Mouse (Mus musculus) ovary, adult 2 months (tissue): Measurements from ENCODE around the gene Sipa1. TPM values are rescaled to one million over a fixed set of nuclear protein-coding genes. Genes with fewer than 3 reads are reported as not detected.

Experiments used
- polyA plus RNA-seq: library from polyadenylated mRNA; depleted of rRNA; stranded (reverse); fragments of >200 nt; gene quantifications from 2 replicates; pipeline ENCODE4 v1.2.3, GENCODE M21; 2012; rRNA removed

The Sipa1 gene
- 110 and 149 TPM in 2 replicates for polyA plus RNA-seq

GRCm38 (mm10) chr19:5662981-5663913 lies at the start of gene Sipa1:
Sipa1 (minus strand) TSS chr19:5663707.

GRCm38 (mm10) chr19:5704163-5704800 lies 40.8 kb upstream of the Sipa1 start, which contains the start of gene Kcnk7:
Kcnk7 (plus strand) TSS chr19:5704367.

DNA sequence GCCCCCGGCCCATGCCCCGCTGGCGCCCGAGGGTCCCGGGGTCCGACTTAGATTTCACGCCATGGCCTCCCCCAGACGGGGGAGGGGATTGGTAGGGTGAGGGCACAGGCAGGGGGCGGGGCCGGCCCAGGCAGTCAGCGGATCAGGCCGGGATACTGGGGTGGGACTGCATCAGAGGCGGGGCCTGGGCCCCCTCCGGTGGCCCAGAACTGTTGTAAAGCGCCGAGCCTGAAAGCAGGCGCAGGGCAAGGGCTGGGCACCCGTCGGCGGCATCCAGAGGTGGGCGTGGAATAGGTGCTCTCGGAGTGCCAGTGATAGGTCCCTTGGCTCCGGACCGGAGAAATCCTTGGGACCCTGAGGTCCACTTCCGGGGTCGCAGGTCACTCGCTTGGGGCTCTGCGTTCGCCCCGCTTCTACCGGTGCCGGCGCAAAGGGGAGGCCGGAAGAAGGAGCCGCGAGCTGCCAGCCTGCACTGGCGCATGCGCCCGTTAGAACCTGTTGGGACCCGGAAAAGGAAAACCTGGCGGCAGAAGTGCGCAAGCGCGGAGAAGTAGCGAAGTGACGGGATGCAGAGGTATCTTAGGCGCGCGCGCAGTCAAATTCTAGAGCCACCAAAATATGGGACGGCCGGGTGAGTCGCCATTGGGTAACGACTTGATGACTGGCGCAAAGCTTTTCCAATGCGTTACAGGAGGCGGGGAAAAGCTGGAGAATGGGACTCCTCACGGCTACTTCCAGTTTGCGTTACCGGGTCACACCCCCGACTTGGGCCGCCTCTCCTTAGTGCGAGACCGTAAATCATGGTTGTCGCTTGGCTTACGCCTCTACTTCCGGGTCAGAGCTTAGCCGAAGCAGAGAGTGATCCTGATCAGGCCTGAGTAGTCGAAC lies 24.9 kb upstream of the Sipa1 start, which contains the start of the genes Map3k11 and Pcnx3:
TSS of gene Map3k11 (plus strand) at position 543 of the 888 bp plus-strand sequence.
TSS of gene Pcnx3 (minus strand) at position 709 of the 888 bp plus-strand sequence.

DNA sequence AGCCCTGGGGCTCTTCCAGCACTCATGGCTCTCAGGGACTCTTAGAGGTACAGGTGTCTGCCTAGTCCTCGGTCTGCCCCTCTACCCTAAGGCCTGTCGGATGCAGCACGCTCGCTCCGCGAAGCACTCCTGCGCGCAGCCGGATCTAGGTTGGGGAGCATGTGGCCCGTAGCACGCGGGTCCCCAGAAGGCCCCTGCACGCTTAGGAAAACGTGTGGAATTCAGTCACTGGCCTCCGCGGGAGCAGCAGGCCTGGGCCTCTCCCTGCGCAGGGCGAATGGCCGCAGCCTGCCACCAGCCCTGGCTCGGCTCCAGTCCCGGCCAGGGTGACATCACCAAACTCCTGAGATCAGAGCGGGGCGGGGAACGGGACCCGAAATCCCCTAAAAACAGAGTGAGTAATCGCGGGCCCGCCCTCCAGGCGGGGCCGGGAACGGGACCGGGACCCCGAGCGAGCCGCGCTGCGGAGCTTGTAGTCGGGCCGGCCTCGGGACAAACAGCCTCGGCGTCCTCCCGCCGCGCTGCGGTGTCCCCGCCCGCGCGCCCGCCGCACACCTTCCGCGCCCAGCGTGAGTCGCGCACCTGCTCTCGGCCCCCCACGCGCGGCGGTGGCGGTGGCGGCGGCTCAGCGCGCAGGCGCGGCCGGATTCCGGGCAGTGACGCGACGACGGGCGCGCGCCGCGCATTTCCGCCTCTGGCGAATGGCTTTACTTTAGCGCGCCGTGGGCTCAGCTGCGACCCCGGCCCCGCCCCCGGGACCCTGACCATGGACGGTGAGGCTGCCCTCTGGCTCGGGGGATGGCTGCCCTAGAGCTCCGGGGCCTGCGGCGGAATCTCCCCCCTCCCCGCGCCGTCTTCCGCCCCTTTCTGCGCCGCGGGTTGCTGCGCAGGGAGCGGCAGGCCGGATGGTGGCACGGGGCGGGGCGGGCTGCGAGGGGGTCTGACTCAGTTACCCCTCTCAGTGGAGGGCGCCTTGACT lies 26.1 kb downstream of the Sipa1 start, which contains the start of gene Rela:
TSS of gene Rela (plus strand) at position 415 of the 979 bp plus-strand sequence.

GRCm38 (mm10) chr19:5609547-5610404 lies 53.7 kb downstream of the Sipa1 start, which contains the start of gene Kat5:
Kat5 (minus strand) TSS chr19:5610237.

GRCm38 (mm10) chr19:5601752-5602541 lies 61.6 kb downstream of the Sipa1 start, which contains the start of gene Rnaseh2c:
Rnaseh2c (plus strand) TSS chr19:5601873.

Other genes starting within 250 kb of the Sipa1 start
- 86.3 and 111 TPM in 2 replicates for gene Drap1, start 238.7 kb downstream of the Sipa1 start, polyA plus RNA-seq
- gene AI837181, start 238.6 kb downstream of the Sipa1 start, polyA plus RNA-seq = 115 and 124 TPM in 2 replicates
- gene Fosl1, start 216.2 kb downstream of the Sipa1 start, polyA plus RNA-seq = 4.3 and 7.9 TPM in 2 replicates
- gene Ccdc85b, start 205.8 kb downstream of the Sipa1 start, polyA plus RNA-seq = 12.3 and 17.9 TPM in 2 replicates
- 118 and 164 TPM in 2 replicates for gene Fibp, start 203.1 kb downstream of the Sipa1 start, polyA plus RNA-seq
- 1.5 and 2.4 TPM in 2 replicates for gene Ctsw, start 195.2 kb downstream of the Sipa1 start, polyA plus RNA-seq
- 205 and 258 TPM in 2 replicates for gene Efemp2, start 189.8 kb downstream of the Sipa1 start, polyA plus RNA-seq
- 78.2 and 88.4 TPM in 2 replicates for gene Mus81, start 175.3 kb downstream of the Sipa1 start, polyA plus RNA-seq
- gene Cfl1, start 173.3 kb downstream of the Sipa1 start, polyA plus RNA-seq = 447 and 670 TPM in 2 replicates
- gene 1700020D05Rik, start 159.9 kb downstream of the Sipa1 start, polyA plus RNA-seq = 1.00 and 1.3 TPM in 2 replicates
- gene Snx32, start 153.2 kb downstream of the Sipa1 start, polyA plus RNA-seq = 17.6 and 19.1 TPM in 2 replicates
- gene Ovol1, start 103.1 kb downstream of the Sipa1 start, polyA plus RNA-seq = 0.87 and 1.1 TPM in 2 replicates
- gene Ap5b1, start 95.7 kb downstream of the Sipa1 start, polyA plus RNA-seq = 15.5 and 16.1 TPM in 2 replicates
- gene Rnaseh2c, start 61.8 kb downstream of the Sipa1 start, polyA plus RNA-seq = 93.6 and 93.9 TPM in 2 replicates
- 56.6 and 61.2 TPM in 2 replicates for gene Kat5, start 53.5 kb downstream of the Sipa1 start, polyA plus RNA-seq
- 109 and 128 TPM in 2 replicates for gene Rela, start 26.2 kb downstream of the Sipa1 start, polyA plus RNA-seq
- 89.5 and 98.2 TPM in 2 replicates for gene Map3k11, start 25.0 kb upstream of the Sipa1 start, polyA plus RNA-seq
- 260 and 276 TPM in 2 replicates for gene Pcnx3, start 25.2 kb upstream of the Sipa1 start, polyA plus RNA-seq
- 1.7 and 2.6 TPM in 2 replicates for gene Kcnk7, start 40.7 kb upstream of the Sipa1 start, polyA plus RNA-seq
- gene Ehbp1l1, start 62.6 kb upstream of the Sipa1 start, polyA plus RNA-seq = 69.0 and 78.6 TPM in 2 replicates
- gene Fam89b, start 65.9 kb upstream of the Sipa1 start, polyA plus RNA-seq = 391 and 451 TPM in 2 replicates
- 509 and 535 TPM in 2 replicates for gene Ltbp3, start 77.2 kb upstream of the Sipa1 start, polyA plus RNA-seq
- gene Scyl1, start 107.7 kb upstream of the Sipa1 start, polyA plus RNA-seq = 143 and 154 TPM in 2 replicates
- 28.5 and 32.7 TPM in 2 replicates for gene Frmd8, start 211.6 kb upstream of the Sipa1 start, polyA plus RNA-seq
- 16.3 and 25.9 TPM in 2 replicates for gene Slc25a45, start 214.1 kb upstream of the Sipa1 start, polyA plus RNA-seq
- gene Tigd3, start 230.4 kb upstream of the Sipa1 start, polyA plus RNA-seq = 0.72 and 0.84 TPM in 2 replicates
- 104 and 124 TPM in 2 replicates for gene Dpf2, start 249.3 kb upstream of the Sipa1 start, polyA plus RNA-seq